Mouse (Mus musculus): ENCODE results near the gene Dbn1.

DNA sequence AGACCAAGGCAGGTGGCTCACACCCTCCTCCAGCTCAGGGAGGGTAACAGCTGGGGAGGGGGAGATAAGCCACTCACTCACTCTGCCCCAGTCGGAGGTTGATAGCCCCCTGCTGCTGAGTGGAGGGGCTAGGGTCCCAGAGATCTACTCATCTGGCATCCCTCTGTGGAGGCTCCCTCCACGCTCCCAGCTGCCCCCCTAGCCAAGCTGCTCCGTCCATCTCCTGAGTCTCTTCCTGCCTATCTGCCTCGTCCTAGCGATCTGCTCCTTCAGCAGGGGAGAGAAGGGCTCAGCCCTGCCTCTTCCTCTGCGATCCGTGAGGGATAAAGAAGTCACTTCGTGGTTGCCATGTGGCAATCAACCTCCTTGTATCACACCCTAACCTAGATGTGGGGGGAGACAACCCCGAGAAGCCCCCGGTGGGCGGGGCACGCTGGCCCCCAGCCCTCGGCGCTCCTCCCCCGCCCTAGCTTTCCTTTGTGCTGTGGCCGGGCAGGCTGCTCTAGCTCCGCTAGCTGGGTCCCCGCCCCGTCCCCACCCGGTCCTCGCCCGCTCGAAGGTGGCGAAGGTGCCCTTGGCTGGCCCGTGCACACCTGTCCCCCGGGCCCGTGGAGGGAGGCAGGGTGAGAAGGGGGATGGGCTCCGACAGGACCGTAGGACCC, 864 bp downstream of the Dbn1 start:
- TF ChIP-seq CTCF (IDR thresholded peaks at IDR 0.05; ENCODE audit: borderline replicate concordance, insufficient read depth, low read depth, low read length), result no peak
- no peak for TF ChIP-seq POLR2A (IDR thresholded peaks at IDR 0.05; ENCODE audit: borderline replicate concordance, insufficient read depth, low read length)

Measured in cerebellum, adult 2 months (tissue).